Mouse (Mus musculus): ENCODE measurements at regions not wholly inside any gene's neighbourhood (a gene's known extent, or its start where the extent isn't known, plus 50 kb on each side); places are given as distances from the start of the nearest gene placed in this dataset.

DNA sequence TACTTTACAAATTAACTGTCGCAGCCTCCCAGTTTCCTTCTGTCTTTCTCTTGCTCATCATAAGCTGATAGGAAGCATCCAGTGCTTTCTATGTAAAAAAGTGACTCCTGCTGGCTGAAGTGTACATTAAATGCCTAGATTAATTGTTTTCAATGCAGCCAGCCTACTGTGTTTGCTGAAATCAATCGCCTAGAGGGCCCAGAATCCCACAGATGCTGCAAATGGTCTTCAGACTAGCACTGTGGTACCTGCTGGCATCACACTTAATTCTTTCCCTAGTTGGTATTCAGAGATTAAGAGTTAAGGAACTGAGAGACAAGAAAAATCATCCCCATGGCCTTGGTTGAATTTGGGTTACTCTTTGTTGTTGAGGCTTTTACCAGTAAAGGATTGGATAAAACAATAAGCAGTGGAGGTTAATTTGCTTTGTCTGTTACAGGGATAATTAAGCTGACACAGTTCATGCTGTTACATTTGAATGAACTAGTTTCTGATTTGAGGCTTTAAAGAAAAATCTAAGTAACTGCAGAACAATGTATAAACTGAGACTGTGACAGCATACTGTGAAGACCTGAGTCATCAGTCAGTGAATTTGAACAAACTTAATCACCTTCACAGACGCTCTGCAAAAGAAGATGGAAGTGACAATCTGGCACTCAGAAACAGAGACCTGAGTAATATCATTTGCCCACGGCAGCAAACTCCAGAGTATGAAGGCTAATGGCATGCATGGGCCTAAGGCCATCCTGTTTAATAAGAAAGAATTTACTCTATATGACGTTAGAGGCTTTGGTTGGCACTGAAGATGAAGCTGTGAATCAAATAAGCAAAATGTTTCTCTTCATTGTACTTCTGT lies 339.0 kb upstream of the Ddi1 start:
- no peak for TF ChIP-seq CTCF (IDR thresholded peaks at IDR 0.05; ENCODE audit: borderline replicate concordance, insufficient read depth, low read length)
- TF ChIP-seq POLR2A (IDR thresholded peaks at IDR 0.05; ENCODE audit: low read depth, low read length), result no peak

Measured in embryonic fibroblast, embryonic 13.5 days (primary cell).